Mouse (Mus musculus) testis, adult 2 months (tissue): ENCODE data around the gene Uba7.

ENCODE experiments used
- CTCF ChIP-seq: fragments of 200-500 bp; IDR thresholded peaks from 2 replicates; pipeline ENCODE4 v1.5.1; 2012; ENCODE audit warnings: low read depth, mild to moderate bottlenecking, inconsistent platforms, low read length, moderate library complexity; ENCODE audit not compliant: control insufficient read depth, insufficient read depth, insufficient replicate concordance
- POLR2A ChIP-seq: fragments of 200-500 bp; IDR thresholded peaks from 2 replicates; pipeline ENCODE4 v1.6.1; 2012; ENCODE audit warnings: low read depth, mild to moderate bottlenecking, inconsistent platforms, low read length, moderate library complexity; ENCODE audit not compliant: control insufficient read depth

GRCm38 (mm10) chr9:108010385-108010784, 35.1 kb downstream of the Uba7 start:
- TF ChIP-seq POLR2A (no peak), CTCF (no peak)
